Mouse (Mus musculus): ENCODE measurements around the gene P4ha2.

- TF ChIP-seq CTCF (conservative IDR thresholded peaks at IDR 0.05; ENCODE audit: insufficient read depth, insufficient read length, low read depth, low read length) (no peak), POLR2A (IDR thresholded peaks at IDR 0.05; ENCODE audit: low read depth, low read length) (no peak)
These were observed 37.0 kb upstream of the P4ha2 start for GRCm38 (mm10) chr11:54062753-54063471.
